Comparison of ENCODE assay signal across 34 mouse cellular contexts in genomic region chr5:65466911-65467310, GRCm38 (mm10). TPM values are rescaled to one million over a fixed set of nuclear protein-coding genes. Genes with fewer than 3 reads are reported as not detected.
DNase-seq lines count a peak whose midpoint lies in the region; ATAC-seq and TF ChIP-seq lines count a peak whose summit lies in the region.
"Had no signal": no experiment of that assay in that cellular context is flagged by ENCODE, and none has a peak within 500 bp of the region (broad histone marks: within the 10 kb centered on the region; RNA-seq: fewer than 3 reads in every experiment).

No protein-coding gene starts in this region.

- no peaks in the 10 kb centered on the region for H3K79me2 ChIP-seq in myocyte (ENCODE audit: control insufficient read depth, insufficient read depth)

- ATAC-seq in hindbrain, postnatal 0 days = no peak
- ATAC-seq: activated CD4-positive, CD25-positive, alpha-beta regulatory T cell, adult 4 months; CD4-positive, CD25-positive, alpha-beta regulatory T cell, adult 4 months; forebrain, postnatal 0 days; lung, postnatal 0 days had no signal

- 78% methylated on average over 3 of the region's 3 CpGs for WGBS in hindbrain, postnatal 0 days

- no peak for TF ChIP-seq CTCF in hindbrain, postnatal 0 days (IDR thresholded peaks at IDR 0.05; ENCODE audit: low read depth)

- H3K27me3 ChIP-seq in myocyte (ENCODE audit: control insufficient read depth, insufficient read depth, insufficient read length) = no peaks in the 10 kb centered on the region
- H3K27me3 ChIP-seq in hindbrain, postnatal 0 days (ENCODE audit: insufficient read depth, low read length) = no peaks in the 10 kb centered on the region
- H3K27me3 ChIP-seq: heart, embryonic 12.5 days; limb, embryonic 15.5 days; liver, embryonic 15.5 days; stomach, embryonic 15.5 days had no signal

- no peak overlapping the region for H3ac ChIP-seq in myocyte (ENCODE audit: control insufficient read depth, insufficient read length)

- peak; percentile 39 for DNase-seq in embryo, embryonic 10 days (ENCODE audit: low spot score)
- no peak for DNase-seq in embryo, embryonic 9.5 days (ENCODE audit: extremely low spot score)
- DNase-seq in ES-E14 (ENCODE audit: low read depth, low spot score) (peak; percentile 54), ZHBTc4 (ENCODE audit: low read depth, low spot score) (peak; percentile 85)
- DNase-seq in cerebellum, adult 11-12 months = no peak
- DNase-seq in hindbrain, postnatal 0 days (ENCODE audit: low spot score) = no peak
- no peak for DNase-seq in kidney, adult 18-20 months
- DNase-seq: adrenal gland, adult 8-10 months; cerebellum, adult 18-20 months; cerebellum, postnatal 14 days; forebrain, postnatal 0 days; gastrocnemius, postnatal 14 days; heart, adult 18-20 months; heart, postnatal 14 days; kidney, adult 2 months; layer of hippocampus, adult 9-11 months; left cerebral cortex, postnatal 4 days; thymus, postnatal 25 days had no signal

- in situ Hi-C loops in ES-E14 (cut with MboI; ENCODE audit: low sequenced_read_pairs in 2 of 2, unreplicated experiment in 2 of 2) = no loop called here

- no peak overlapping the region for H3K4me3 ChIP-seq in ES-E14 (ENCODE audit: insufficient read depth in 1 of 2, low read depth in 1 of 2, low read length in 2 of 2, poor library complexity in 1 of 2, severe bottlenecking in 1 of 2)
- H3K4me3 ChIP-seq in myocyte = no peak overlapping the region
- no peak overlapping the region for H3K4me3 ChIP-seq in hindbrain, postnatal 0 days (ENCODE audit: low read length)
- H3K4me3 ChIP-seq: heart, embryonic 12.5 days; limb, embryonic 15.5 days; liver, embryonic 15.5 days; stomach, embryonic 15.5 days had no signal

- no peak overlapping the region for H3K9ac ChIP-seq in ES-E14 (ENCODE audit: insufficient read depth, low read depth, low read length, poor library complexity, severe bottlenecking)
- H3K9ac ChIP-seq in hindbrain, postnatal 0 days (replicated peaks; ENCODE audit: low read length) = no peak overlapping the region
- H3K9ac ChIP-seq: forebrain, postnatal 0 days; heart, embryonic 12.5 days; limb, embryonic 15.5 days; liver, embryonic 15.5 days; stomach, embryonic 15.5 days had no signal

- no peak overlapping the region for H3K27ac ChIP-seq in ES-E14 (ENCODE audit: insufficient read depth, low read depth, low read length, poor library complexity, severe bottlenecking)
- no peak overlapping the region for H3K27ac ChIP-seq in hindbrain, postnatal 0 days
- H3K27ac ChIP-seq: kidney, postnatal 0 days; limb, embryonic 15.5 days; liver, embryonic 15.5 days; macrophage; stomach, embryonic 15.5 days had no signal

- no peak for TF ChIP-seq POLR2A in myocyte (IDR thresholded peaks at IDR 0.05; ENCODE audit: insufficient read length, low read depth)

- H3K9me3 ChIP-seq in ES-E14 (ENCODE audit: control insufficient read depth, insufficient read depth, low read depth, low read length) = no peaks in the 10 kb centered on the region
- no peaks in the 10 kb centered on the region for H3K9me3 ChIP-seq in hindbrain, postnatal 0 days (ENCODE audit: low read length)
- H3K9me3 ChIP-seq: heart, embryonic 12.5 days; liver, embryonic 15.5 days; stomach, embryonic 15.5 days had no signal

- no peaks in the 10 kb centered on the region for H3K4me1 ChIP-seq in ES-E14 (ENCODE audit: control insufficient read depth in 2 of 2, insufficient read depth in 2 of 2, low read length in 2 of 2, poor library complexity in 1 of 2)
- H3K4me1 ChIP-seq in hindbrain, postnatal 0 days (ENCODE audit: insufficient read depth, low read length) = no peaks in the 10 kb centered on the region
- H3K4me1 ChIP-seq: heart, embryonic 12.5 days; limb, embryonic 15.5 days; liver, embryonic 15.5 days; stomach, embryonic 15.5 days had no signal

- H3K36me3 ChIP-seq in ES-E14 (ENCODE audit: control insufficient read depth, insufficient read depth, low read length, poor library complexity, severe bottlenecking) = peaks cover 2% of the 10 kb centered on the region; the same call in 1 of the 2 replicates
- H3K36me3 ChIP-seq in myocyte (ENCODE audit: control insufficient read depth, insufficient read depth) = peaks cover 12% of the 10 kb centered on the region
- H3K36me3 ChIP-seq in hindbrain, postnatal 0 days (ENCODE audit: insufficient read depth, low read length) = peaks cover 26% of the 10 kb centered on the region

- no peak overlapping the region for H3K4me2 ChIP-seq in myocyte (ENCODE audit: low read depth)
- H3K4me2 ChIP-seq in hindbrain, postnatal 0 days (ENCODE audit: low read depth, low read length) = no peak overlapping the region
- H3K4me2 ChIP-seq: heart, embryonic 12.5 days; limb, embryonic 15.5 days; liver, embryonic 15.5 days; midbrain, embryonic 11.5 days; stomach, embryonic 15.5 days had no signal

TF ChIP-seq in ES-E14, 5 proteins besides CTCF, POLR2A, EP300 and RAD21:
- no peak for TF ChIP-seq MAFK (IDR thresholded peaks at IDR 0.05; ENCODE audit: insufficient read depth, low read depth, low read length)
- TF ChIP-seq ZNF384 (IDR thresholded peaks at IDR 0.05; ENCODE audit: low read depth, low read length) = no peak
- no peak for TF ChIP-seq ZC3H11A (IDR thresholded peaks at IDR 0.05; ENCODE audit: borderline replicate concordance, low read depth, low read length)
- no peak; the same call in 1 of the 2 replicates for TF ChIP-seq HCFC1 (IDR thresholded peaks at IDR 0.05; ENCODE audit: borderline replicate concordance, insufficient read depth, low read length)
- TF ChIP-seq CHD2 (IDR thresholded peaks at IDR 0.05; ENCODE audit: low read depth, low read length) = no peak

TF ChIP-seq in myocyte, 11 proteins besides CTCF, POLR2A, EP300 and RAD21:
- TF ChIP-seq MYOG (IDR thresholded peaks at IDR 0.05; ENCODE audit: control insufficient read depth in 1 of 3, insufficient read depth in 1 of 3, insufficient read length in 2 of 3, low read depth in 2 of 3) (peak in 1 of 3 experiments; percentile 11), USF1 (IDR thresholded peaks at IDR 0.05; ENCODE audit: low read depth) (no peak), TCF3 (IDR thresholded peaks at IDR 0.05; ENCODE audit: insufficient read length, low read depth) (no peak), E2F4 (IDR thresholded peaks at IDR 0.05; ENCODE audit: insufficient read depth) (no peak), REST (IDR thresholded peaks at IDR 0.05; ENCODE audit: insufficient read depth, insufficient read length) (peak; percentile 79), SRF (IDR thresholded peaks at IDR 0.05; ENCODE audit: control insufficient read depth, insufficient read length, low read depth) (no peak), CEBPB (IDR thresholded peaks at IDR 0.05; ENCODE audit: insufficient read depth, poor library complexity, severe bottlenecking) (no peak)

RNA-seq across cellular contexts. Expression of gene Gm43552, which starts 25.7 kb away (rescaled TPM):
- not detected in 2 replicates for total RNA-seq in ES-E14 (2012; rRNA removed)
- polyA plus RNA-seq in myocyte (2012; fragmentation: generic; extraction: Trizol) = not detected
- total RNA-seq in hindbrain, postnatal 0 days (2014; rRNA removed) = not detected in 2 replicates
- polyA plus RNA-seq in hindbrain, postnatal 0 days (2015; fragmentation: Nextera tagmentation; extraction: Ambion mirVana) = not detected in 2 replicates
- total RNA-seq: forebrain, postnatal 0 days; left cerebral cortex, postnatal 4 days had no signal
- polyA plus RNA-seq: activated CD4-positive, CD25-positive, alpha-beta regulatory T cell, adult 4 months; CD4-positive, CD25-positive, alpha-beta regulatory T cell, adult 4 months; forebrain, embryonic 11.5 days; forebrain, postnatal 0 days; heart, embryonic 12.5 days; hindbrain, embryonic 11.5 days; kidney, adult 2 months; large intestine, adult 2 months; limb, embryonic 15.5 days; liver, embryonic 15.5 days; lung, postnatal 0 days; macrophage; midbrain, embryonic 11.5 days; neural tube, embryonic 11.5 days; spleen, adult 2 months had no signal

RNA-seq across cellular contexts. Expression of gene Ugdh, which starts 31.2 kb away (rescaled TPM):
- 6.9 and 15.8 TPM in 2 replicates for total RNA-seq in ES-E14 (2012; rRNA removed)
- polyA plus RNA-seq in myocyte (2012; fragmentation: generic; extraction: Trizol) = 30.9 TPM
- total RNA-seq in hindbrain, postnatal 0 days (2014; rRNA removed) = 15.0 and 18.8 TPM in 2 replicates
- polyA plus RNA-seq in hindbrain, postnatal 0 days (2015; fragmentation: Nextera tagmentation; extraction: Ambion mirVana) = 30.7 and 32.1 TPM in 2 replicates

Comparison
In these comparisons a context has a peak if more than half of its experiments do, and no peak if none do; other contexts are left out.
1. DNase-seq: peak in embryo, embryonic 10 days (single experiment), ES-E14 (single experiment) and ZHBTc4 (single experiment); none in embryo, embryonic 9.5 days (single experiment), cerebellum, adult 11-12 months (single experiment), hindbrain, postnatal 0 days (single experiment) and kidney, adult 18-20 months (single experiment).